Mouse (Mus musculus) embryonic facial prominence, embryonic 12.5 days (tissue): ENCODE data around the gene Cldn20. TPM values are rescaled to one million over a fixed set of nuclear protein-coding genes. Genes with fewer than 3 reads are reported as not detected.

Experiments used
- ATAC-seq: fragments of 200-750 bp; cut with Nextera tagmentation; 2 replicates; pipeline ENCODE4 v1.8.0; 2017; ENCODE audit not compliant: insufficient number of reproducible peaks, insufficient read depth, low FRiP score, low TSS enrichment
- H3K27ac ChIP-seq: fragments of 300-500 bp; sonication (generic); 2 replicates; pipeline ENCODE4 v1.5.1; 2016; ENCODE audit warnings: mild to moderate bottlenecking
- H3K27me3 ChIP-seq: fragments of 300-500 bp; sonication (generic); 2 replicates; pipeline ENCODE4 v1.6.1; 2016; ENCODE audit warnings: mild to moderate bottlenecking, moderate library complexity
- H3K36me3 ChIP-seq: fragments of 300-500 bp; sonication (generic); 2 replicates; pipeline ENCODE4 v1.6.1; 2016; ENCODE audit warnings: mild to moderate bottlenecking
- H3K4me1 ChIP-seq: fragments of 300-500 bp; sonication (generic); 2 replicates; pipeline ENCODE4 v1.6.1; 2016
- H3K4me2 ChIP-seq: fragments of 300-500 bp; sonication (generic); replicated peaks from 2 replicates; pipeline ENCODE4 v1.6.1; 2016; ENCODE audit warnings: mild to moderate bottlenecking, moderate library complexity
- H3K4me3 ChIP-seq: fragments of 300-500 bp; sonication (generic); 2 replicates; pipeline ENCODE4 v1.5.1; 2016; ENCODE audit warnings: mild to moderate bottlenecking
- H3K9ac ChIP-seq: fragments of 300-500 bp; sonication (generic); 2 replicates; pipeline ENCODE4 v1.6.1; 2016; ENCODE audit warnings: mild to moderate bottlenecking, moderate library complexity
- H3K9me3 ChIP-seq: fragments of 300-500 bp; sonication (generic); 2 replicates; pipeline ENCODE4 v1.6.1; 2016; ENCODE audit warnings: mild to moderate bottlenecking, moderate library complexity
- WGBS: fragments of 180-500 bp; shearing (Covaris S2); methylation state at CpG from one replicate; pipeline ENCODE4 v1.1.7; 2016; 5-methylcytosine and 5-hydroxymethylcytosine counted together
- polyA plus RNA-seq: library from polyadenylated mRNA; unstranded; fragments of >200 nt; fragmentation: Nextera tagmentation; extraction: Ambion mirVana; gene quantifications from 2 replicates; pipeline ENCODE4 v1.2.1, GENCODE M21; 2016

The Cldn20 gene
- polyA plus RNA-seq, 1 experiment from 2014 or later = 0.35 TPM

GRCm38 (mm10) chr17:3499468-3499867 lies 32.9 kb upstream of the Cldn20 start:
- H3K4me3 ChIP-seq = no peak overlapping the region
- no peak overlapping the region for H3K27ac ChIP-seq
- H3K27me3 ChIP-seq = no peaks in the 10 kb centered on the region
- no peak overlapping the region for H3K9ac ChIP-seq
- no peak overlapping the region for H3K4me2 ChIP-seq
- H3K9me3 ChIP-seq = no peaks in the 10 kb centered on the region
- ATAC-seq = no peak
- no peaks in the 10 kb centered on the region for H3K4me1 ChIP-seq
- 91% methylated on average over 8 of the region's 8 CpGs for WGBS
- H3K36me3 ChIP-seq = no peaks in the 10 kb centered on the region

DNA sequence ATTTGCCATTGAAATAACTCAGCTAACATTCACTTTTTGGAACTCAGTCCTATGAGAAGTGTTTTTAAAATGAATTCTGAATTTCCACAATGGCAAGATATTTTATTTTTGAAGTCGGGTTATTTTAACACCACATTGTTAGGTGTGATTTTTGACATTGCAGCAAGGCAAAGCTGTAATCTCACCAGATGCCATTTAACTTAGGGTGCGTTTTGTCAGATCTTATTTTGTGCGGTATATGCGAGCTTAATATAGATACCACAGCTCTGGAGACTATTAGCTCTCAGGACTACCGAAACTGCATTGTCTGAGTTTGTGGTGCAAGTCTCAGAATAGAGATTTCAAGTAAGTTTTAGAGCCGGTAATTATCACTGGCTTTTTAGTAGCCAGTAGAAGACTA lies 32.3 kb upstream of the Cldn20 start:
- no peak overlapping the region for H3K9ac ChIP-seq
- no peak overlapping the region for H3K4me2 ChIP-seq
- H3K9me3 ChIP-seq = no peaks in the 10 kb centered on the region
- no peaks in the 10 kb centered on the region for H3K36me3 ChIP-seq
- no peak for ATAC-seq
- WGBS = 92% methylated on average over 6 of the region's 6 CpGs
- no peak overlapping the region for H3K27ac ChIP-seq
- H3K4me1 ChIP-seq = no peaks in the 10 kb centered on the region
- no peaks in the 10 kb centered on the region for H3K27me3 ChIP-seq
- H3K4me3 ChIP-seq = no peak overlapping the region

DNA sequence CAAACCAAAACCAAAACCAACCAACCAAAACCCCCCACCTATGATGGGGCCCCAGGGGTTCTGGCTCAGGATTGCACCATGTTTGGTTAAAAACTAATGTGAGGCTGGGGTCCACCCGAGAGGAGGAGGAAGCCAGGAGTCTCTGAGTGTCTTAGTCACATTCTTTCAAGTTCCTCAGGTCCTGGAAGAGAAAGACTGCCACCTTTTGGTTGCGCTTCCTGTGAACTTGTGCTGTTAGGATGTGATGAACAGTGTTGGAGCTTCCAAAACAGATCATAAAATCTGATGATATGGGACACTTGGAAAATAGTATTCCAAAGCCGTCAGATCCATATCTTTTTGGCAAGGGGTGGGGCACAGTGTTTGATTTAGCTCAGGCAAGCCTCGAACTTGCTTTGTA lies 31.4 kb upstream of the Cldn20 start:
- WGBS = 83% methylated on average over 4 of the region's 4 CpGs
- Histone ChIP-seq H3K4me1 (no peaks in the 10 kb centered on the region), H3K27me3 (no peaks in the 10 kb centered on the region), H3K4me3 (no peak overlapping the region), H3K9ac (no peak overlapping the region), H3K36me3 (no peaks in the 10 kb centered on the region), H3K9me3 (no peaks in the 10 kb centered on the region), H3K27ac (no peak overlapping the region), H3K4me2 (no peak overlapping the region)
- ATAC-seq = no peak

DNA sequence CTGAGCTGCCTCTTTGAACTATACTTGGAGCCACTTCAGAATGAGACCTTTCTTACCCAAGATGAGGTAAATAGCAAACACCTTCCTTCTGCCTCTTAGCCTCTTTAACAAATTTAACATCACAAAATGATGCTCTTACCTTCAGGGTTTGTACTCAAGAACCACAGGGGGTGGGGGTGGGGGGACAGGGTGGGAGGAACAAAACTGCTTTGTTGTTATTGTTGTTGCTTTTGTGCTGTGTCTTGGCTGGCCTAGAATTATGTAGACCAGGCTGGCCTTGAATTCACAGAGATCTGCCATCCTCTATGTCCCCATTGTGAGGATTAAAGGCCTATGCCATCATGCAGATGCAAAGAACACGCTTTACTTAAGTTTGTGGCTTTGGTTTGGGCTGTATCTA lies 26.6 kb upstream of the Cldn20 start:
- 83% methylated on average over 1 of the region's 1 CpGs for WGBS
- H3K27ac ChIP-seq = no peak overlapping the region
- no peak overlapping the region for H3K4me3 ChIP-seq
- no peaks in the 10 kb centered on the region for H3K27me3 ChIP-seq
- H3K9me3 ChIP-seq = no peaks in the 10 kb centered on the region
- no peaks in the 10 kb centered on the region for H3K4me1 ChIP-seq
- H3K4me2 ChIP-seq = no peak overlapping the region
- no peak for ATAC-seq
- H3K36me3 ChIP-seq = no peaks in the 10 kb centered on the region
- H3K9ac ChIP-seq = no peak overlapping the region

GRCm38 (mm10) chr17:3506508-3506907 lies 25.8 kb upstream of the Cldn20 start:
- Histone ChIP-seq H3K27ac (no peak overlapping the region), H3K4me1 (no peaks in the 10 kb centered on the region), H3K4me2 (no peak overlapping the region), H3K9ac (no peak overlapping the region), H3K9me3 (no peaks in the 10 kb centered on the region), H3K4me3 (no peak overlapping the region), H3K27me3 (no peaks in the 10 kb centered on the region), H3K36me3 (no peaks in the 10 kb centered on the region)
- WGBS = 89% methylated on average over 8 of the region's 8 CpGs
- ATAC-seq = no peak

DNA sequence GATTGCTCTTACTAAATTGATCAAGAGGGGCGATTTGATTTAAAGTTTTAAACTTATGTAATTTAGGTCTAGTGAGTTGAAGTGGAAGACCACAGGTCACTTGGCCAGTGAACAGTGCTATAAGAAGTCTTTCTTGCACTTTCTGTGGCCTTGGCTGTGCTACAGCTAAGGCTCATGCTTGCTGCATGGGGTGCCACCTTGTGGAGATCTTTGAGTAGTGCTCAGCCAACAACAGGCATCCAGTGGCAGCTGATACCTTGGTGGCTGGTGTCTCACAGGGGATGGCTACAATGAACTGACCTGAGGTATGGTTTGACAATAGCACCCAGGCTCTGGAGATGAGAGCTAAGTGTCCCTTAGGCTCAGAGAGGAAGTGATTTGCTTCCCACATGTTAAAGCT lies 22.5 kb upstream of the Cldn20 start:
- Histone ChIP-seq H3K4me1 (no peaks in the 10 kb centered on the region), H3K27me3 (no peaks in the 10 kb centered on the region), H3K4me2 (no peak overlapping the region), H3K4me3 (no peak overlapping the region), H3K9me3 (no peaks in the 10 kb centered on the region), H3K36me3 (peaks cover 13% of the 10 kb centered on the region), H3K27ac (no peak overlapping the region), H3K9ac (no peak overlapping the region)
- no peak for ATAC-seq
- 15% methylated on average over 1 of the region's 1 CpGs for WGBS

DNA sequence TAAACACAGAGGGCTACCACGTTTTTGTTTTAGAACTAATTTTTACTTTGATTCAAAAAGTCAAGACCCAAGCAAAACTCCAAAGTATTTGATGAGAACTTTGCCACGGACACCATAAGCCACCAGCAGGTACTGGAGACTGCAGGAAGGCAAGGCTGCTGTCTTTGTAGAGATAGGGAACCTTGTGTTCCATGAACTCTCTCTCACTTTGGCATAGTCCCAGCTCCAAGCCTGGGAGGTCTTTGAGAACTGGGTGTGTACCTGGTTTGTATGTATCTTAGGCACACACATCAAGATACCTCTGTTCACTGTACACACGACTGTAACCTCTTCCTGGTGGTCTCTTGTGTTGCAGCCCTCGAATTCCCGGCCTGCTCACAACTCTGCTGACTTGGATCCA lies 18.0 kb upstream of the Cldn20 start:
- Histone ChIP-seq H3K36me3 (peaks cover 36% of the 10 kb centered on the region), H3K4me2 (no peak overlapping the region), H3K9ac (no peak overlapping the region), H3K4me1 (no peaks in the 10 kb centered on the region), H3K4me3 (no peak overlapping the region), H3K9me3 (no peaks in the 10 kb centered on the region), H3K27ac (no peak overlapping the region), H3K27me3 (no peaks in the 10 kb centered on the region)
- no peak for ATAC-seq
- WGBS = 85% methylated on average over 5 of the region's 5 CpGs

GRCm38 (mm10) chr17:3515851-3516250 lies 16.5 kb upstream of the Cldn20 start:
- no peaks in the 10 kb centered on the region for H3K9me3 ChIP-seq
- WGBS = 90% methylated on average over 8 of the region's 8 CpGs
- no peak overlapping the region for H3K9ac ChIP-seq
- peaks cover 39% of the 10 kb centered on the region for H3K36me3 ChIP-seq
- no peaks in the 10 kb centered on the region for H3K27me3 ChIP-seq
- no peak for ATAC-seq
- no peak overlapping the region for H3K4me2 ChIP-seq
- H3K27ac ChIP-seq = no peak overlapping the region
- no peak overlapping the region for H3K4me3 ChIP-seq
- H3K4me1 ChIP-seq = no peaks in the 10 kb centered on the region

GRCm38 (mm10) chr17:3516406-3516805 lies 15.9 kb upstream of the Cldn20 start:
- peaks cover 39% of the 10 kb centered on the region for H3K36me3 ChIP-seq
- H3K4me2 ChIP-seq = no peak overlapping the region
- H3K4me3 ChIP-seq = no peak overlapping the region
- H3K27me3 ChIP-seq = no peaks in the 10 kb centered on the region
- no peaks in the 10 kb centered on the region for H3K9me3 ChIP-seq
- no peak overlapping the region for H3K27ac ChIP-seq
- no peaks in the 10 kb centered on the region for H3K4me1 ChIP-seq
- ATAC-seq = no peak
- 38% methylated on average over 9 of the region's 9 CpGs for WGBS
- H3K9ac ChIP-seq = no peak overlapping the region

- Histone ChIP-seq H3K27ac (no peak overlapping the region), H3K4me2 (no peak overlapping the region), H3K4me1 (no peaks in the 10 kb centered on the region), H3K36me3 (peaks cover 22% of the 10 kb centered on the region), H3K27me3 (no peaks in the 10 kb centered on the region), H3K9ac (no peak overlapping the region), H3K4me3 (no peak overlapping the region), H3K9me3 (no peaks in the 10 kb centered on the region)
- WGBS = 93% methylated on average over 5 of the region's 5 CpGs
- ATAC-seq = no peak
These were observed 12.0 kb upstream of the Cldn20 start for GRCm38 (mm10) chr17:3520344-3520743.

GRCm38 (mm10) chr17:3527841-3528471 lies 4.4 kb upstream of the Cldn20 start:
- no peaks in the 10 kb centered on the region for H3K4me1 ChIP-seq
- H3K9me3 ChIP-seq = no peaks in the 10 kb centered on the region
- no peaks in the 10 kb centered on the region for H3K36me3 ChIP-seq
- ATAC-seq = no peak
- no peak overlapping the region for H3K4me3 ChIP-seq
- no peaks in the 10 kb centered on the region for H3K27me3 ChIP-seq
- no peak overlapping the region for H3K4me2 ChIP-seq
- H3K9ac ChIP-seq = no peak overlapping the region
- 77% methylated on average over 6 of the region's 6 CpGs for WGBS
- no peak overlapping the region for H3K27ac ChIP-seq

- no peak for ATAC-seq
- Histone ChIP-seq H3K4me3 (no peak overlapping the region), H3K36me3 (no peaks in the 10 kb centered on the region), H3K27me3 (no peaks in the 10 kb centered on the region), H3K4me2 (no peak overlapping the region), H3K9me3 (no peaks in the 10 kb centered on the region), H3K9ac (no peak overlapping the region), H3K27ac (no peak overlapping the region), H3K4me1 (no peaks in the 10 kb centered on the region)
- 68% methylated on average over 3 of the region's 3 CpGs for WGBS
These were observed 2.8 kb upstream of the Cldn20 start for GRCm38 (mm10) chr17:3529523-3529922.

DNA sequence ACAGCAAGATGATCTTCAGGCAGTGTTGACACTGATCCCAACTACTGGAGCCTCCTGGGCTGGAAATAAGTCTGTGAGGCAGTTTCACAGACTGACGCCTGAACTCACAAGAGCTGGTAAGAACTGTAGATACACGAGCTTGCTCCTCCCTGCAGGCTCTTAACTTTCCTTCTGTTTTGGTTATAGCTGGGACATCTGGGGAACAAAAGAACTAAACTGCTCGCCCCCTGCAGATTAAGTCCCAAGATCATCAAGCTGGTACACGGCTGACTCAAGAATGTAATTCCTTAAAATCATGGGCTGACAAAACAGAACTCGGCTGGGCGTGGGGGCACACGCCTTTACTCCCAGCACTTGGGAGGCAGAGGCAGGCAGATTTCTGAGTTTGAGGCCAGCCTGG lies 1.8 kb upstream of the Cldn20 start:
- Histone ChIP-seq H3K9me3 (no peaks in the 10 kb centered on the region), H3K4me1 (no peaks in the 10 kb centered on the region), H3K27ac (no peak overlapping the region), H3K27me3 (no peaks in the 10 kb centered on the region), H3K4me2 (no peak overlapping the region), H3K36me3 (no peaks in the 10 kb centered on the region), H3K9ac (no peak overlapping the region), H3K4me3 (no peak overlapping the region)
- ATAC-seq = no peak
- WGBS = 70% methylated on average over 7 of the region's 7 CpGs
